Mouse (Mus musculus) liver, embryonic 16.5 days (tissue): ENCODE results near the gene Map3k20. TPM values are rescaled to one million over a fixed set of nuclear protein-coding genes. Genes with fewer than 3 reads are reported as not detected.
A peak's percentile ranks its signal among the peaks of the same experiment; 100 is the strongest.

Experiments
- ATAC-seq: fragments of 200-750 bp; cut with Nextera tagmentation; 2 replicates; pipeline ENCODE4 v1.8.0; 2017; ENCODE audit warnings: low read depth, mild to moderate bottlenecking, moderate number of reproducible peaks, moderate library complexity
- H3K27ac ChIP-seq: fragments of 300-500 bp; sonication (generic); 2 replicates; pipeline ENCODE4 v1.5.1; 2014; ENCODE audit warnings: mild to moderate bottlenecking, low read length
- H3K27me3 ChIP-seq: fragments of 300-500 bp; sonication (generic); 2 replicates; pipeline ENCODE4 v1.6.1; 2014; ENCODE audit warnings: low read depth, low read length, mixed read lengths; ENCODE audit not compliant: control insufficient read depth, insufficient read depth
- H3K36me3 ChIP-seq: fragments of 300-500 bp; sonication (generic); 2 replicates; pipeline ENCODE4 v1.6.1; 2014; ENCODE audit warnings: mild to moderate bottlenecking; ENCODE audit not compliant: control insufficient read depth, insufficient read depth
- H3K4me1 ChIP-seq: fragments of 300-500 bp; sonication (generic); 2 replicates; pipeline ENCODE4 v1.6.1; 2014; ENCODE audit warnings: low read depth, low read length, mixed read lengths; ENCODE audit not compliant: control insufficient read depth
- H3K4me2 ChIP-seq: fragments of 300-500 bp; sonication (generic); 2 replicates; pipeline ENCODE4 v1.6.1; 2014; ENCODE audit warnings: low read depth, low read length, mixed read lengths
- H3K4me3 ChIP-seq: fragments of 300-500 bp; sonication (generic); 2 replicates; pipeline ENCODE4 v1.5.1; 2014; ENCODE audit warnings: low read depth, mild to moderate bottlenecking, low read length
- H3K9ac ChIP-seq: fragments of 300-500 bp; sonication (generic); 2 replicates; pipeline ENCODE4 v1.6.1; 2014; ENCODE audit warnings: low read depth, low read length
- H3K9me3 ChIP-seq: fragments of 300-500 bp; sonication (generic); replicated peaks from 2 replicates; pipeline ENCODE4 v1.6.1; 2016; ENCODE audit warnings: low read length; ENCODE audit not compliant: control insufficient read depth
- WGBS: fragments of 180-500 bp; shearing (Covaris S2); extraction: QIAGEN DNeasy Blood & Tissue Kit; methylation state at CpG from one replicate; pipeline ENCODE4 v1.1.7; 2014; ENCODE audit not compliant: insufficient replicate concordance; 5-methylcytosine and 5-hydroxymethylcytosine counted together
- polyA plus RNA-seq: library from polyadenylated mRNA; unstranded; fragments of >200 nt; fragmentation: Nextera tagmentation; extraction: Ambion mirVana; gene quantifications from 2 replicates; pipeline ENCODE4 v1.2.1, GENCODE M21; 2015

The Map3k20 gene
- polyA plus RNA-seq, 1 experiment from 2014 or later = 7.3 TPM

DNA sequence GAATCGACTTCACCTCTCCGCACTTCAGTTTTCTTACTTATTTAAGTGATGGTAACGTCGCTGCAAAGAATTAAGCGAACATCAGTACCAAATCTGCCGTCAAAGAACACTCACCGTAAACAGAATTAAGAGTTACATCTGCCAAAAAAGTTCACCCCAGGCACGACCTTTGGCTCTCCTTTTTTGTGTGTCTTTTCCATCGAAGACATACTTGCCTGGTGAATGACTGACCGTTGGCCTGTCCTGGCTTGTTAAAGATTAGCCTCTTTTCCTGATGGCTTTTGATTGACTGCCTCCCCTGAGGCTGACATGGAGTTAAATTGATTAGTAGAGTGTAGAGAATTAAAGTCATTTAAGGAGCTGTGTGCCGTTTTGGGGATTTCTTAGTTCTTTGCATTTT lies 191.8 kb downstream of the Map3k20 start:
- Histone ChIP-seq H3K4me1 (peaks cover 32% of the 10 kb centered on the region), H3K4me3 (peak overlapping the region; percentile 89), H3K27me3 (no peaks in the 10 kb centered on the region), H3K9ac (peak overlapping the region; percentile 86), H3K36me3 (peaks cover 11% of the 10 kb centered on the region), H3K27ac (peak overlapping the region; percentile 92), H3K4me2 (peak overlapping the region; percentile 93), H3K9me3 (no peaks in the 10 kb centered on the region)
- ATAC-seq = no peak
- 2% methylated on average over 11 of the region's 11 CpGs for WGBS

DNA sequence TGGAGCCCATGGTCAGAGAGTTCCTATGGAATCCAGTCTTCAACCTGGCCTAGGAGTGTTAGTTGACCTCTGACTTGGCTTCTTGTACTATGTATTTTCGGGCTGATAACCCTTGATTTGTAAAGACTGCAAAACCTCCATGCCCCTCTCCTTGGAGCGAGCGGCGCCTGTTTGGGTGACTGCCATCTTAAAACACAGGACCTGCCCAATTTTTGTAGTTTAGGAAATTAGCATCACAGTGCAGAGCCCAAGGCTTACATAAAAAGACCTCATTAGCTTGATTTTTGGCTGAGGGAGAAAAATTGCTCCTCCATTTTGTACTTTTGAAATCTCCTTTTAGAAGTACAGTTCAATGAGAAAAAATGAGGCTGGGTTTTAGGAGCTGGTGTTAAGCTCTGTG lies 192.7 kb downstream of the Map3k20 start:
- H3K27ac ChIP-seq = no peak overlapping the region
- no peak overlapping the region for H3K9ac ChIP-seq
- peak overlapping the region; percentile 89 for H3K4me3 ChIP-seq
- peaks cover 32% of the 10 kb centered on the region for H3K4me1 ChIP-seq
- no peaks in the 10 kb centered on the region for H3K27me3 ChIP-seq
- H3K36me3 ChIP-seq = peaks cover 20% of the 10 kb centered on the region
- 73% methylated on average over 4 of the region's 4 CpGs for WGBS
- no peak for ATAC-seq
- H3K4me2 ChIP-seq = peak overlapping the region; percentile 93
- no peaks in the 10 kb centered on the region for H3K9me3 ChIP-seq

DNA sequence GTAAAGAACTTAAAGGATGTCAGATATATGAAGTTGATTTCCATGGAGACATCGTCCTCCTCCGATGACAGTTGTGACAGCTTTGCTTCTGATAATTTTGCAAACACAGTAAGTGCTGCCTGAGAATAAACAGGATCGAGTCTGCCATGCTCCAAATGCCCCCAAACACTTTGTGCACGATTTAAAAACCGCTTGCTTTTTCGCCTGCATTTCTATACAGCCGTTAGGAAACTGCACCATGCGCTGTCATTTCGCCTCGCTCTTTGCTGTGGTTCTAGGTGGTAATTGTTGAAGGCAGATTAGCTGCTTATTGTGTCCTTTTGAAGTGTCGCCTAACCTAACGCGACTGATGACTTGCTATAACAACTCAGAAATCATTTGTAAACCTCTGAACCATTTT lies 193.5 kb downstream of the Map3k20 start:
- Histone ChIP-seq H3K27me3 (no peaks in the 10 kb centered on the region), H3K9me3 (no peaks in the 10 kb centered on the region), H3K27ac (no peak overlapping the region), H3K9ac (no peak overlapping the region), H3K4me2 (peak overlapping the region; percentile 93), H3K36me3 (peaks cover 27% of the 10 kb centered on the region), H3K4me3 (no peak overlapping the region), H3K4me1 (peaks cover 31% of the 10 kb centered on the region)
- 77% methylated on average over 13 of the region's 13 CpGs for WGBS
- ATAC-seq = no peak

DNA sequence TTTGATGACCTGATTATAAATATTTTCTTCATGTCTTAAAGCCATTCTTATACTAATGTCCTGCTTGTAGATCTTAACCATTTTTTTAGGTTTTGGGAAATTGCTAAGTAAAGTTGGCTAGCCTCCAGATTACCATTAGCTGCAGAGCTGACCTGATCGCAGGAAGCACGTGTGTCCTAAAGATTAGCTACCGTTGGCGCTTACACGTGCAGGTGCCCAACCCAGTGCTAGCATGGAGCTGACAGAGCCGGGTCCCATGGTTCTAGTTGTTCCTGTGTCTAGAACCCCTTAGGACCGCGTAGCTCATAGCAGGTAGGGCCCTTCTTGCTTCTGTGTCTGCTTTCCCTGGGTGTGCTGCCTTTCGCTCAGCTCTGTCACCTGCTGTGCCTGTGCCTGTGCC lies 194.4 kb downstream of the Map3k20 start:
- H3K27ac ChIP-seq = no peak overlapping the region
- peak overlapping the region; percentile 8; the same call in 1 of the 2 replicates for H3K4me2 ChIP-seq
- H3K4me3 ChIP-seq = no peak overlapping the region
- peaks cover 36% of the 10 kb centered on the region for H3K36me3 ChIP-seq
- H3K27me3 ChIP-seq = no peaks in the 10 kb centered on the region
- peaks cover 24% of the 10 kb centered on the region for H3K4me1 ChIP-seq
- 61% methylated on average over 9 of the region's 9 CpGs for WGBS
- no peaks in the 10 kb centered on the region for H3K9me3 ChIP-seq
- no peak overlapping the region for H3K9ac ChIP-seq
- no peak for ATAC-seq

DNA sequence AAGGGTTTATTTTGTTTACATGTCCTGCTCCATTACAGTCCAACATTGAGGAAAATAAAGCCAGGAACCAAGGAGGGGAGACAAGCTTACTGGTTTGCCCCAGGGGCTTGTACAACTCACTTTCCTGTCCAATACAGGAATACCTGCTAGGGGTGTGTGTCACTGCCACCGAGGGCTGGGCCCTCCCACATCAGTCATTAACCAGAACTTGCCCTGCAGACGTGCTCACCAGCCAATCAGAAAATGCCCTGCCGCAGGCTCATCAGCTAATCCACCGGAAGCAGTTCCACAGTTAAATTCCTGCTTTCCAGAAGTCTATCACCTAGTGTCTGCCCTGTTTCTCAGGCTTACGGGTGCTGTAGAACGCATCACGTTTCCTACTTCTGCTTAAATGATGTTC lies 206.2 kb downstream of the Map3k20 start:
- Histone ChIP-seq H3K9me3 (no peaks in the 10 kb centered on the region), H3K4me2 (no peak overlapping the region), H3K9ac (no peak overlapping the region), H3K4me1 (no peaks in the 10 kb centered on the region), H3K4me3 (no peak overlapping the region), H3K27me3 (no peaks in the 10 kb centered on the region), H3K36me3 (peaks cover 3% of the 10 kb centered on the region; the same call in 1 of the 2 replicates), H3K27ac (no peak overlapping the region)
- ATAC-seq = no peak
- WGBS = 47% methylated on average over 7 of the region's 7 CpGs

Other genes with a start within 250 kb of the Map3k20 start
- gene Cdca7, start 190.5 kb downstream of the Map3k20 start, polyA plus RNA-seq = 38.8 and 40.7 TPM in 2 replicates